Mouse (Mus musculus) Muller cell, postnatal 12 days (primary cell): ENCODE data around the gene Gramd1a.

ENCODE experiments used
- DNase-seq: peaks from one replicate; pipeline ENCODE4 v3.0.0-alpha.2; 2015; ENCODE audit errors: inconsistent ontology term

Gene Gramd1a

DNA sequence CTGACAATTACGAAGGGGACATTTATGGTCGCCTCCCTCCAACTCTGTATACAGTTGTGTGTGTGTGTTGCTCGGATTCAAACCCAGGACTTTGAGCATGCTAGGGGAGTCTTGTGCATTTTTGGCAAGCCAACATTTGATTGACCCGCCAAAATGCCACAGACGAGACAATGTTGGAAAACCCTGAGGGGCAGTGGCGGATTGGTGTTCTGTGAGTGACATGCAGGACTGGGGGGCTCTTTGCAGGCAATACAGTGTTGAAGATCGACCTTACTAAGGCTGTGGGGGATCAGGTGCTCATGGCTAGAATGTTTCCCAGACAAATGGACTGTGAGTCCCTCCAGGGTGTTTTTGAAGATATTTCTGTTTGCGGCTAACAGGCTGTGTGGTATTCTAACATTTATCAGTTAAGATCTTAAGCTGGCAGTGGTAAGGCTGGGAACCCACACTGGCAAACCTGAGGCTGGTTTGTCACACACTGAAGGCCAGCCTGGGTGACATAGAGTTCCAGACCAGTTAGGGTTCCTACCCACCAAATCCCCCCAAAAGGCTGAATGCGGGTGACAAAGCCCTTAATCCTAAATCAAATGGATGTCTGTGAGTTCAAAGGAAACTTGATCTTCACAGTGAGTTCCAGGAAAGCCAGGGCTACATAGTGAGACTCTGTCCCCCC is 58.7 kb downstream of the Gramd1a start:
- DNase-seq = no peak

DNA sequence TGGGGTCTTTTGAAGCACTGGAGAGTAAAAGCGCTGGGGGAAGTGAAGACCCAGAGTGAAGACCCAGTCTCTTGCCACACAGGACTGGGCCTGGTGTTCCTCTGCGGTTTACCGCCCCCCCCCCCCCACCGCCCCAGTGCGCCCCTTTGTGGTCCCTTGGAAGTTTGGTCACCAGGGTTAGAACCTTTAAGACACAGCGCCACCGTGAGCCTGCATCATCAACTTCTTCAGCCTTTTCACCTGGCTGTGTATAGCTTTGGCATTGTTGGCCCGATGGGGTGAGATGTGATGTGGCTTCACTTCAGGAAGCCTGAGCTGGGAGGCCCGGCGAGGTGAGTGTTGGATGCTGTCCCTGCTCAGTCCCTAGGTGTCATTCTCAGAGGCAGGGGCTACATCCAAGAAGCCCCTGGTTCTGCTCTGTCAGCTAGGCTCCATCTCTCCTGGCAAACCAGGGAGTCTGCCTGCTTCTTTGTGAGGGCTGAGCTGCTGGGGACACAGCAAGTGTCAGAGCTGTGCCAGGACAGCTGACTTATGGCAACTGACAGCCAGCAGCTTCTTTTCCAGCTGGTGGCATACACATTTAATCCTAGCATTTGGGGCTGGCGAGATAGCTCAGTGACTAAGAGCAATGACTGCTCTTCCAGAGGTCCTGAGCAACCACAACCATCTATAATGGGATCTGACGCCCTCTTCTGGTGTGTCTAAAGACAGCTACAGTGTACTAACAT is 60.8 kb downstream of the Gramd1a start:
- no peak for DNase-seq

DNA sequence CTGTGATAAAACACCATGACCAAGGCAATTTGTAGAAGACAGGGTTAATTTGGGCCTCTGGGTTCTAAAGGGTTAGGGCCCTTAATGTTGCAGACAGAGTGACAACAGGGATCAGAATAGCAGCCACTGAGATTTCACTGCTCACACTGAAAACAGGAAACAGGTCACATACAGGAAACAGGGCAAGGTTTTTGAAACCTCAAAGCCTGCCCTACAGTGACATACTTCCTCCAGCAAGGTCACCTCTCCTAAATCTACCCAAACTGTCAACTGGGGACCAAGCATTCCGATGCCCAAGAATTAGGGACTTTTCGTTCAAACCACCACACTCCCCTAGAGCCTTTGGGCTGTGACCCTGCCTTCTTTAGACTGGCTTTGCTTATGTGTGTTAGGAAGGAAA is 66.0 kb downstream of the Gramd1a start:
- no peak for DNase-seq

DNA sequence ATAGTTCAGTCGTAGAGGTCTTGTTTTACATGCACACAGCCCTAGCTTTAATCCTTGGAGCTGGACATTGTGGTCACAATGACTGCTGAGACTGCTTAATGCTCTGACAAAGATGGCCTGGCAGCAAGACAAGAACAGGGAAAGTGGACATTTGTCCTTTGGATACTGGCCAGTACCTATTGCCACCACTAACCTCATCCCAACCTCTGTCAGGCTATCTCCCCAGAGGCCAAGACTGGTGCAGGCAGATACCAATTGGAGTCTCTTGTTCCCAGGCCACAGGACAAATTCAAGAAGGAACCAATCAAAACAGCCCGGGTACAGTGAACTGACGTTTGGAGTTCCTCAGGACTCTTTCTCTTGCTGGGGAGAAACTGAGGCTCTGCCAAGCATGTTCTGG is 67.5 kb downstream of the Gramd1a start:
- no peak for DNase-seq

DNA sequence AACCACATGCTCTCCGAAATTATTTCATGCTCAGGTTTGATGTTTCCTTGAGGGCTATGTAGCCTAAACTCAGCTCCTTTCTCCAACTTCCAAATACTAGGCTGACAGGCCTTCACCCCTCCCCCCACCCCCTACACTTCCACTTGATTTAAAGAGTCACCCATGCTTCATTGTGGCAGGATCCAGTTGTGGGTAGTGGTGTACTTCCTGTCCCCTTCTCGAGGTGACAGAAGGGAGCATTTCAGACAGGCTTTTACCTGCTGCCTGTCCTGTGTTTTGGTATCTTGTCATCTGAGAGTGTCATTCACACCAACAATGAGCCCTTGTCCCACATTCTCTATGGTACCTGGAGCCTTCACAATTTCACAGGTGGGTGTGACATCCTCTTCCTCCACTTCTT is 68.4 kb downstream of the Gramd1a start:
- no peak for DNase-seq

DNA sequence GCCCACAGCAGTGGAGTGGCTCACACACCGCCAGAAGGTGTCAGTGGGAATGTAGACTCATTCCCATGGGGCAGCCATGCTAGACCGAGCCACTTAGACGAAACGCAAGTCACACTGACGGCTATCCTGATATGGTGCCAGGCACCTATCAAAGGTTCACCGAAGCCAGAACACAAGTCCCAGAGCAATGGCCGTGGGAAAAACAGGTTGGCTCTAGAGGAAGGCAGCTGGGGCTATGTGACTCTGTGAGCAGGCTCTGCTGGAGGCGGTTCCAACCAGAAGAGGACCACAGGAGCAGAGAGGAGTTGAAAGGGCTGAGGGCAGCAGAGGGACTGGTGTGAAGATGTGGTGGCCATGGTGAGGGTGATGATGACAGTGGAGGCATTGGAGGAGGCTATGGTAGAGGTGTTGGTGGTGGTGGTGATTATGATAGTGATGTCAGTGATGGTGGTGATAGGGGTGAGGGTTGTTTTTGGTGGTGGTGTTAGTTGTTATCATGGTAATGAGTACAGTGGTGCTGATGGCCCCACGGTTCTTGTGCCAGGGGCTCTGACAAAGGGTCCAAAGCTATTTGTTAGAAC is 69.4 kb downstream of the Gramd1a start:
- DNase-seq = no peak

DNA sequence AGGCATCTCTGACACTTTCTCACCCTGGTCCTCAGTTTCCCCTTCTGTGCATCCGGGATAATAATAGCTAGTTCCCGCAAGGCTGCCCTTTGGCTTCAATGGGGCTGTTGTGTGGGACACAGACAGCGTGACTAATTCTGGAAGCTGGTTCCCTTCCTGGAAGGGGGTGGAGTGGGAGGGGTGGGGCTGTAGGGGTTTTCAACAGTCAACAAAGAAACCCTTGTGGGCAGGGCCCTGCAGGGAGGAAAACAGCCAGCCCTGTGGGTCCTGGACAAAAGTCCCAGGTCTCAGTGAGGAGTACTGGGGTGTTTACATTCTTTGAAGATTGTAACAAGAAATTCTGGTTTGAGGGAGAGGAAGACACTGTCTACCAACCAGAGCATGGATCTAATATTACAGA is 70.5 kb downstream of the Gramd1a start:
- DNase-seq = peak; percentile 93

DNA sequence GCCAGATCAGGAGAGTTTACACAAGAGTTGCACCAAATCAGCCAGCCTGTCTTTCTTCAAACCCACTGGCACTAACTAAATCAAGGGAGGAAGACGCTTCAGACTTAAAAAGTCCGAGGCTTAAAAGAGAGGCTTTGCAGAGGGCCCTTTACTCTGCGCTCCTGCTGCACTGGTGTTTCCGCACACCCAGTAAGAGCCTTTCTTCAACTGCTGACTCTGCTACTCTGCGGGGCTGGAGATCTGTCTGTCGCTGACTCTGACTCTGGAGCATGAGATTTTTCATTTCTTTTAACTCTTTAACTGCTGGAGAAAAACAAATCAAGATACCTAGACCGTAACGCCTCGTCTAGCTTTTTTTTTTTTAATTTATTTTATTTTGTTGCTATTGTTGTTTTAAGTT is 71.6 kb downstream of the Gramd1a start:
- DNase-seq = no peak

DNA sequence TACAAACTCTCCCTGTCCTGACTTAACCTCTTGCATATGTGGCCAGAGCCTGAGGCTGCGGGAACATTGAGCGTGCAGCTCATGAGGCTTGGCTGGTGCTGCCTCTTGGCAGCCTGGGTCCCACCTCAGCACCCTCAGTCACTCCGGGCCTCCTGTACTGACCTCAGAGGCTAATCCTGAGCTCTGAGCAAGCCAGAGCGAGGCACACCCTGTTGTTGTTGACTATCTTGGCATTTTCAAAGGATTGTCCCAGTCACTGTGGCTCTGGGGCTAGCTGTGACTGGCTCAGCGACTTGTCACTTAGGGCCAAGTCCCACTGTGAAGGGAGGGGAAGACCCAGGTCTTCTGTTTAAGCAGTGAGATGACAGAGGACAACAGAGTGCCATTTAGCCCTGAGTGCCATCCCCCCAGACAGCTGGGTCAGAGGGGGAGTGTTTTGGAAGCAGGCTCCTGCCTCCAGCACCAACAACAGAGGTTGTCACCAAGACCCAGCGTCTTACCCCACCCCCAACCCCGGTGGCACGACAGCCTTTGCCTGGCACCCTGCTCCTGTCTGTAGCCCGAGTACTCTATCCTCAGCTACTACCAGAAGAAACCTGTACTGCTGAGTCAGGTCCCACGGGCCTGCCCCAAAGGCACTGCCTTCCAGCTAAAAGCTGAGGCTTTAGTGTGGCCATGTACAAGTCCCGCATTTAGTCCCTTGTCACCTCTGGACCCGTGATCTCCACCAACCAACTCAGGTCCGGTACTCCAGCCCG is 72.7 kb downstream of the Gramd1a start:
- peak; percentile 68 for DNase-seq

DNA sequence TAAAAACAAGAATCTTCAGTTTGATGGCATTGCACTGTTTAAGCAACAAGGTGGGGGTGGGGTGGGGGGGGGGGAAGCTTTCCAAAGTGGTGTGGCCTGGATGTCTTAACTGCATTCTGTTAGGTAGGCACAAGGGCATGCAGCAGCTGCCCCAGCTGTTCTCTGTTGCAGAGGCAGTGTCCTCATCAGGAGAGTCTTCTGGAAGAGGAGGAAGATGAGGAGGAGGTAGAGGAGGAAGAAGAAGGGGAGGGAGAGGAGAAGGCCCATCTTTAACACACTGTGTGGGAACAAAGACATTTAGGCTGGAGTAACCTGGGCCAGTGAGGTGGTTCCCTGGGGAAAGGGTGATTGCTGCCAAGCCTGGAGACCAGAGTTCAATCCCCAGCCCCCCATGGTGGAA is 73.6 kb downstream of the Gramd1a start:
- no peak for DNase-seq

DNA sequence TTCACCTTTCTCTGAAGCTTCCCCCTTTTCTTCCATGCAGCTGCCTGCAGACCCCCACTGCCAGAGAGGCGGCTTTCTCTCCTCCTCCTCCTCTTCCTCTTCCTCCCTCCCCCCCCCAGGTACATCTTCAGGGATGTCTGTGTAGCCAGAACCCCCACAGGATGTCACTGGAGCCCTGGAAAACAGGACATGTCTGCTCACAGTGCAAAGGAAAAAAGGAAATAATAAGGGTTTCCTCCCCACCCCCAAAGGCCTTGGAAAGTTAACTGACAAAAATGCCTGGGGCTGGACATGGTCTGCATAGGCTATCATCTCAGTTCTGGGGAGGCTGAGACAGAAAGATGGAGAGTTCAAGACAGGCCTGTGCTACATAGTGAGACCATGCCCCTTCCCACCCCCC is 74.6 kb downstream of the Gramd1a start:
- no peak for DNase-seq

DNA sequence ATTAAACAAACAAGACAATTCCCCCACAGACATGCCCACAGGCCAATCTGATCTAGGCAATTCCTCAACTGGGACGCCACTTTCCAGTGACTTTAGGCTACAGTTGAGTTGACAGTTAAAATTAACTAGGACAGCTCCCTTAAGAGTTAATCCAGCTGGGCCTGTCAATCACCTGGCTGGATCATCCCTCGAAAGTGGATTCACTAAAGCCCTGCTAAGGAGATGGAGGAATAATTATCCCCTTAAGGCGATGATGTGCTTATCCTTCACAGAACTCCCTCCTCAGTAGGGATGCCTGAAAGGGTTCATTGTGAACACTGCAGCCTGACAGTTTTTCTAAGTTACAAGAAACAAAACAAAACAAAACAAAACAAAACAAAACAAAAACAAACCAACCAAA is 75.1 kb downstream of the Gramd1a start:
- no peak for DNase-seq
